Mouse (Mus musculus) liver, embryonic 14.5 days (tissue): ENCODE data around the gene Zfp324.

Source experiments
- CTCF ChIP-seq: IDR thresholded peaks from 2 replicates; pipeline ENCODE4 v1.5.1; 2016; ENCODE audit warnings: antibody characterized with exemption, low read depth, control low read depth
- EP300 ChIP-seq: IDR thresholded peaks from 2 replicates; pipeline ENCODE4 v1.6.1; 2016; ENCODE audit warnings: antibody characterized with exemption, low read depth

- TF ChIP-seq CTCF (peak; percentile 67), EP300 (no peak)
Observed at GRCm38 (mm10) chr7:12992222-12992621, 26.6 kb downstream of the Zfp324 start.
